Mouse (Mus musculus): ENCODE data around the gene Prdm5.

- TF ChIP-seq GATA1 (IDR thresholded peaks at IDR 0.05; ENCODE audit: low read length) (no peak), TAL1 (IDR thresholded peaks at IDR 0.05; ENCODE audit: low read length) (no peak)
Observed at GRCm38 (mm10) chr6:65797276-65797675, 18.5 kb downstream of the Prdm5 start.

All from erythroblast, embryonic 14.5 days (primary cell).